Mouse (Mus musculus) frontal cortex, postnatal 25 days (tissue): ENCODE measurements at regions not wholly inside any gene's neighbourhood (a gene's known extent, or its start where the extent isn't known, plus 50 kb on each side); places are given as distances from the start of the nearest gene placed in this dataset.

Experiments
- DNase-seq, 2 experiments: peaks; one replicate each; pipeline ENCODE4 v3.0.0; 2022; ENCODE audit warnings: low spot score in 2 of 2

DNA sequence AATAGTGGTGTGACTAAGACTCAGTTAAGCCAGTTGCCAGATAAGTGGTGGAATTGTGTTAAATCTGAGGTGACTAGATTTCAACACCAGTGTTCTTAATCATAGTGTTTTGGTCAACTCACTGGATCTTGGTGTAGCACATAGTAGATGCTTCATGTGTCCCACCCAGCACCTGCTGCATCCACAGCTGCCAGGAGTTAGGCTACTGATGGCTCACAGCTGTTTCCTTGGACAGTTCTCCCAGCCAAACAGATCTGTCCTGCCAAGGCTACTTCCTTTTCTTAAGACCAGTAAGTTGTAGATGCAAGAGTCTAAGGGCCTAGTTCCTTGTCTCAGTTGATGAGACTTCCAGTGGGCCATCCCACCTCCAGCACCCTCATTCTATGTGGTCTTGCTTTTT lies 82.9 kb upstream of the Gm15217 start:
- no peak for DNase-seq

GRCm38 (mm10) chr14:46300546-46300945 lies 78.7 kb upstream of the Gm15217 start:
- no peak for DNase-seq

- no peak for DNase-seq
Measured at GRCm38 (mm10) chr14:46302601-46303000, 76.6 kb upstream of the Gm15217 start.

DNA sequence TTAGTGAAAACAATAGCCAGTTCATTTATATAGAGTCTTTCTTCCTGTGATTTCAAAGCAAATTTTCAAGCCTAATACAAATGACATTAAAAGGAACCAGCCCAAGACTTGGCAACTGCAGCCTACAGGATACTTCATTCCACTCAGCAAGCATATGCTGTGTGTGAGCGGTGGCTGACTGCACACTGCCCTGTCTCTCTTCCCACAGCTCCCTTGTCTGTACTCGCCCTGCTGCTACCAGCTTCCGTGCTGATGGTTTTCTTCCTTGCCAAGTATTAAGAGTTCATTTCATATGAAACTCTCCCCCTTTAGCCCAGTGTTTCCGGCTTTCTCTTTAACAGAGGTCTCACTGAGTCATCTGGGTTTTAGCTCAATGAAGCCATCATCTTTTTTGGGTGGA lies 73.9 kb upstream of the Gm15217 start:
- DNase-seq = no peak

GRCm38 (mm10) chr14:46313064-46313463 lies 66.2 kb upstream of the Gm15217 start:
- no peak for DNase-seq

DNA sequence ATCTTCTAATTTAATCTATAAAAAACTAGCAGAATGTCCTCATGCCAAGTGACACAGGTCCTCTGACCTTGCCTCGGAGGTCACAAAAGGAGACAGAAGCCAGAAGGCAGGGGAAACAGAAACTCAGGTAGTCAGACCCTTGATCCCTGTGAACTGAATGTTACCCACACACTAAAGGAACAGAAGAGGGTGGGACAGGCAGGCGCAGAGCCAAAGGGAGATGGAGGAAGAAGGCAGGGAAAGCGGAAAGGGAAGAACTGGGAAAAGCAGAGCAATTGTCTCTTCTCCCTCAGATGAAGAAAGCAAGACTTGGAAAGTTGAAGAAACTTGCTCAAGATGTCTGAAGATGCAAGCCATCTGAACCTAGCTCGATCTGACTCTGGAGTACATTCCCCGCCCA lies 62.7 kb upstream of the Gm15217 start:
- DNase-seq = no peak

- DNase-seq = no peak
Measured at GRCm38 (mm10) chr14:46317406-46318045, 61.7 kb upstream of the Gm15217 start.

- DNase-seq = no peak
Measured at GRCm38 (mm10) chr14:46328064-46328463, 51.1 kb upstream of the Gm15217 start.
